Mouse (Mus musculus): Measurements from ENCODE around the gene Ring1.

Gene Ring1

GRCm38 (mm10) chr17:34032806-34033205, 8.3 kb upstream of the Ring1 start:
- peak; percentile 62 for DNase-seq (ENCODE audit: low read depth, low spot score)
- H3K36me3 ChIP-seq (ENCODE audit: control insufficient read depth, insufficient read depth, low read length, poor library complexity, severe bottlenecking), result peaks cover 24% of the 10 kb centered on the region
- H3K27me3 ChIP-seq (ENCODE audit: control insufficient read depth, insufficient read depth, low read length, poor library complexity, severe bottlenecking), result no peaks in the 10 kb centered on the region

GRCm38 (mm10) chr17:34032174-34032632, 7.7 kb upstream of the Ring1 start:
- Histone ChIP-seq H3K36me3 (ENCODE audit: control insufficient read depth, insufficient read depth, low read length, poor library complexity, severe bottlenecking) (peaks cover 19% of the 10 kb centered on the region), H3K27me3 (ENCODE audit: control insufficient read depth, insufficient read depth, low read length, poor library complexity, severe bottlenecking) (no peaks in the 10 kb centered on the region)
- DNase-seq (ENCODE audit: low read depth, low spot score), result peak; percentile 70

- peaks cover 16% of the 10 kb centered on the region for H3K36me3 ChIP-seq (ENCODE audit: control insufficient read depth, insufficient read depth, low read length, poor library complexity, severe bottlenecking)
- peak; percentile 99 for DNase-seq (ENCODE audit: low read depth, low spot score)
Observed at GRCm38 (mm10) chr17:34031465-34032173, 7.1 kb upstream of the Ring1 start, which contains the start of the genes Slc39a7 and Rxrb. Gene Slc39a7 (minus strand): TSS chr17:34031682. Gene Rxrb (plus strand): TSS chr17:34031812.

GRCm38 (mm10) chr17:34030861-34031326, 6.4 kb upstream of the Ring1 start:
- Histone ChIP-seq H3K36me3 (ENCODE audit: control insufficient read depth, insufficient read depth, low read length, poor library complexity, severe bottlenecking) (peaks cover 9% of the 10 kb centered on the region), H3K27me3 (ENCODE audit: control insufficient read depth, insufficient read depth, low read length, poor library complexity, severe bottlenecking) (no peaks in the 10 kb centered on the region)
- DNase-seq (ENCODE audit: low read depth, low spot score), result no peak

More at GRCm38 (mm10) chr17:34031465-34032173, 7.1 kb upstream of the Ring1 start, which contains the start of the genes Slc39a7 and Rxrb:
- H3K27me3 ChIP-seq (ENCODE audit: control insufficient read depth, insufficient read depth, low read length, poor library complexity, severe bottlenecking), result no peaks in the 10 kb centered on the region

- H3K36me3 ChIP-seq (ENCODE audit: control insufficient read depth, insufficient read depth, low read length, poor library complexity, severe bottlenecking), result peaks cover 6% of the 10 kb centered on the region
- DNase-seq (ENCODE audit: low read depth, low spot score), result no peak
Observed at GRCm38 (mm10) chr17:34029890-34030595, 5.6 kb upstream of the Ring1 start.

GRCm38 (mm10) chr17:34029150-34029889, 4.8 kb upstream of the Ring1 start:
- no peak for DNase-seq (ENCODE audit: low read depth, low spot score)
- Histone ChIP-seq H3K36me3 (ENCODE audit: control insufficient read depth, insufficient read depth, low read length, poor library complexity, severe bottlenecking) (peaks cover 6% of the 10 kb centered on the region), H3K27me3 (ENCODE audit: control insufficient read depth, insufficient read depth, low read length, poor library complexity, severe bottlenecking) (no peaks in the 10 kb centered on the region)

More at GRCm38 (mm10) chr17:34029890-34030595, 5.6 kb upstream of the Ring1 start:
- H3K27me3 ChIP-seq (ENCODE audit: control insufficient read depth, insufficient read depth, low read length, poor library complexity, severe bottlenecking), result no peaks in the 10 kb centered on the region

- no peak for DNase-seq (ENCODE audit: low read depth, low spot score)
- no peaks in the 10 kb centered on the region for H3K27me3 ChIP-seq (ENCODE audit: control insufficient read depth, insufficient read depth, low read length, poor library complexity, severe bottlenecking)
- H3K36me3 ChIP-seq (ENCODE audit: control insufficient read depth, insufficient read depth, low read length, poor library complexity, severe bottlenecking), result peaks cover 6% of the 10 kb centered on the region
Observed at GRCm38 (mm10) chr17:34028501-34029149, 4.1 kb upstream of the Ring1 start.

GRCm38 (mm10) chr17:34027656-34028223, 3.3 kb upstream of the Ring1 start, which contains the start of gene H2-Ke6:
Gene H2-Ke6 (minus strand): TSS chr17:34028060.
- Histone ChIP-seq H3K36me3 (ENCODE audit: control insufficient read depth, insufficient read depth, low read length, poor library complexity, severe bottlenecking) (peaks cover 6% of the 10 kb centered on the region), H3K27me3 (ENCODE audit: control insufficient read depth, insufficient read depth, low read length, poor library complexity, severe bottlenecking) (no peaks in the 10 kb centered on the region)
- peak; percentile 94 for DNase-seq (ENCODE audit: low read depth, low spot score)

- DNase-seq (ENCODE audit: low read depth, low spot score), result peak; percentile 88
- Histone ChIP-seq H3K27me3 (ENCODE audit: control insufficient read depth, insufficient read depth, low read length, poor library complexity, severe bottlenecking) (no peaks in the 10 kb centered on the region), H3K36me3 (ENCODE audit: control insufficient read depth, insufficient read depth, low read length, poor library complexity, severe bottlenecking) (peaks cover 9% of the 10 kb centered on the region)
Observed at GRCm38 (mm10) chr17:34026917-34027655, 2.6 kb upstream of the Ring1 start.

- H3K27me3 ChIP-seq (ENCODE audit: control insufficient read depth, insufficient read depth, low read length, poor library complexity, severe bottlenecking), result no peaks in the 10 kb centered on the region
- H3K36me3 ChIP-seq (ENCODE audit: control insufficient read depth, insufficient read depth, low read length, poor library complexity, severe bottlenecking), result peaks cover 9% of the 10 kb centered on the region
- DNase-seq (ENCODE audit: low read depth, low spot score), result no peak
Observed at GRCm38 (mm10) chr17:34026221-34026620, 1.7 kb upstream of the Ring1 start.

- H3K27me3 ChIP-seq (ENCODE audit: control insufficient read depth, insufficient read depth, low read length, poor library complexity, severe bottlenecking), result no peaks in the 10 kb centered on the region
- peaks cover 9% of the 10 kb centered on the region for H3K36me3 ChIP-seq (ENCODE audit: control insufficient read depth, insufficient read depth, low read length, poor library complexity, severe bottlenecking)
- no peak for DNase-seq (ENCODE audit: low read depth, low spot score)
Observed at GRCm38 (mm10) chr17:34025756-34026151, 1.3 kb upstream of the Ring1 start.

GRCm38 (mm10) chr17:34024861-34025755, 628 bp upstream of the Ring1 start:
- Histone ChIP-seq H3K27me3 (ENCODE audit: control insufficient read depth, insufficient read depth, low read length, poor library complexity, severe bottlenecking) (no peaks in the 10 kb centered on the region), H3K36me3 (ENCODE audit: control insufficient read depth, insufficient read depth, low read length, poor library complexity, severe bottlenecking) (peaks cover 7% of the 10 kb centered on the region)
- no peak for DNase-seq (ENCODE audit: low read depth, low spot score)

- no peak for DNase-seq (ENCODE audit: low read depth, low spot score)
- peaks cover 4% of the 10 kb centered on the region for H3K36me3 ChIP-seq (ENCODE audit: control insufficient read depth, insufficient read depth, low read length, poor library complexity, severe bottlenecking)
- H3K27me3 ChIP-seq (ENCODE audit: control insufficient read depth, insufficient read depth, low read length, poor library complexity, severe bottlenecking), result no peaks in the 10 kb centered on the region
Observed at GRCm38 (mm10) chr17:34023678-34024077, 802 bp downstream of the Ring1 start.

Measured in splenic B cell, adult 2 months (primary cell).